Mouse (Mus musculus): ENCODE data around the gene Optn. TPM values are rescaled to one million over a fixed set of nuclear protein-coding genes. Genes with fewer than 3 reads are reported as not detected.
A peak's percentile ranks its signal among the peaks of the same experiment; 100 is the strongest.
"Not testable (repeated sequence)": the region's sequence is repeated elsewhere in the genome, so short reads cannot be mapped to it uniquely, and the experiment has no call there.

Optn gene
- polyA plus RNA-seq, 1 experiment from 2014 or later = 6.6 TPM

GRCm38 (mm10) chr2:5067951-5068350, 4.1 kb upstream of the Optn start:
- Histone ChIP-seq H3K27me3 (ENCODE audit: control insufficient read depth, insufficient read depth, low read length) (peaks cover 7% of the 10 kb centered on the region; the same call in 1 of the 2 replicates), H3K36me3 (ENCODE audit: control insufficient read depth, insufficient read depth, low read length) (no peaks in the 10 kb centered on the region), H3K4me3 (ENCODE audit: low read depth, low read length) (no peak overlapping the region), H3K4me1 (replicated peaks; ENCODE audit: control insufficient read depth, insufficient read depth, low read length) (no peaks in the 10 kb centered on the region; the same call in 1 of the 2 replicates), H3K9me3 (ENCODE audit: control insufficient read depth, low read length) (no peaks in the 10 kb centered on the region), H3K9ac (ENCODE audit: low read depth, low read length) (no peak overlapping the region), H3K27ac (ENCODE audit: low read depth, low read length) (no peak overlapping the region), H3K4me2 (replicated peaks; ENCODE audit: low read depth, low read length) (no peak overlapping the region)
- ATAC-seq (ENCODE audit: low FRiP score) (no peak), DNase-seq (ENCODE audit: low spot score) (no peak)
- WGBS = 86% methylated on average over 4 of the region's 4 CpGs

DNA sequence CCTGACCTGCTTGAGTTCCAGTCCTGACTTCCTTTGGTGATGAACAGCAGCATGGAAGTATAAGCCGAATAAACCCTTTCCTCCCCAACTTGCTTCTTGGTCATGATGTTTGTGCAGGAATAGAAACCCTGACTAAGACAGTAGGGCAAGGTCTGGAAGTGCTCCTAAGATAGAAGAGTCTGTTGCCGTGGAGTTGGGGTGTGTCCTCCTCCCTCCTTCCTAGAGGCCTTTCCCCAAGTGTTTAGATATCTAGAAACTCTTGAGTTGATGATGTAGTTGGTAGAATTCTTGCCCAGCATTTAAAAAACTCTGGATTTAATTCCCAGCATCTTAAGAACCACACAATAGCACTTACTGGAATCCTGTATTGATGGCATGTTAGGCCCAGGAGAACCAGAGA, 3.4 kb upstream of the Optn start:
- H3K36me3 ChIP-seq (ENCODE audit: control insufficient read depth, insufficient read depth, low read length); DNase-seq (ENCODE audit: low spot score); H3K27ac ChIP-seq (ENCODE audit: low read depth, low read length); H3K9me3 ChIP-seq (ENCODE audit: control insufficient read depth, low read length); H3K9ac ChIP-seq (ENCODE audit: low read depth, low read length); H3K4me3 ChIP-seq (ENCODE audit: low read depth, low read length); H3K4me1 ChIP-seq (replicated peaks; ENCODE audit: control insufficient read depth, insufficient read depth, low read length); H3K4me2 ChIP-seq (replicated peaks; ENCODE audit: low read depth, low read length); ATAC-seq (ENCODE audit: low FRiP score): not testable (repeated sequence)
- peaks cover 11% of the 10 kb centered on the region; the same call in 1 of the 2 replicates for H3K27me3 ChIP-seq (ENCODE audit: control insufficient read depth, insufficient read depth, low read length)
- WGBS = 87% methylated on average over 1 of the region's 2 CpGs

GRCm38 (mm10) chr2:5064247-5064646, 396 bp upstream of the Optn start:
- 34% methylated on average over 4 of the region's 4 CpGs for WGBS
- H3K9me3 ChIP-seq (ENCODE audit: control insufficient read depth, low read length) = no peaks in the 10 kb centered on the region
- H3K9ac ChIP-seq (ENCODE audit: low read depth, low read length) = no peak overlapping the region
- H3K27ac ChIP-seq (ENCODE audit: low read depth, low read length) = no peak overlapping the region
- ATAC-seq (ENCODE audit: low FRiP score) (peak; percentile 19), DNase-seq (ENCODE audit: low spot score) (no peak)
- H3K36me3 ChIP-seq (ENCODE audit: control insufficient read depth, insufficient read depth, low read length) = no peaks in the 10 kb centered on the region
- peak overlapping the region; percentile 54 for H3K4me3 ChIP-seq (ENCODE audit: low read depth, low read length)
- H3K27me3 ChIP-seq (ENCODE audit: control insufficient read depth, insufficient read depth, low read length) = peaks cover 15% of the 10 kb centered on the region; the same call in 1 of the 2 replicates
- H3K4me2 ChIP-seq (replicated peaks; ENCODE audit: low read depth, low read length) = peak overlapping the region; percentile 88
- no peaks in the 10 kb centered on the region; the same call in 1 of the 2 replicates for H3K4me1 ChIP-seq (replicated peaks; ENCODE audit: control insufficient read depth, insufficient read depth, low read length)

GRCm38 (mm10) chr2:5062496-5063298, 1.2 kb downstream of the Optn start:
- no peaks in the 10 kb centered on the region; the same call in 1 of the 2 replicates for H3K4me1 ChIP-seq (replicated peaks; ENCODE audit: control insufficient read depth, insufficient read depth, low read length)
- no peaks in the 10 kb centered on the region for H3K9me3 ChIP-seq (ENCODE audit: control insufficient read depth, low read length)
- H3K27ac ChIP-seq (ENCODE audit: low read depth, low read length) = no peak overlapping the region
- peaks cover 15% of the 10 kb centered on the region; the same call in 1 of the 2 replicates for H3K27me3 ChIP-seq (ENCODE audit: control insufficient read depth, insufficient read depth, low read length)
- DNase-seq (ENCODE audit: low spot score) (no peak), ATAC-seq (ENCODE audit: low FRiP score) (no peak)
- no peak overlapping the region for H3K4me3 ChIP-seq (ENCODE audit: low read depth, low read length)
- 54% methylated on average over 16 of the region's 16 CpGs for whole genome bisulfite sequencing
- H3K9ac ChIP-seq (ENCODE audit: low read depth, low read length) = no peak overlapping the region
- no peaks in the 10 kb centered on the region for H3K36me3 ChIP-seq (ENCODE audit: control insufficient read depth, insufficient read depth, low read length)
- peak overlapping the region; percentile 88; the same call in 1 of the 2 replicates for H3K4me2 ChIP-seq (replicated peaks; ENCODE audit: low read depth, low read length)

GRCm38 (mm10) chr2:5061133-5061708, 2.6 kb downstream of the Optn start:
- no peak overlapping the region for H3K27ac ChIP-seq (ENCODE audit: low read depth, low read length)
- ATAC-seq (ENCODE audit: low FRiP score) (no peak), DNase-seq (ENCODE audit: low spot score) (no peak)
- H3K27me3 ChIP-seq (ENCODE audit: control insufficient read depth, insufficient read depth, low read length) = peaks cover 15% of the 10 kb centered on the region; the same call in 1 of the 2 replicates
- no peak overlapping the region for H3K9ac ChIP-seq (ENCODE audit: low read depth, low read length)
- no peak overlapping the region for H3K4me2 ChIP-seq (replicated peaks; ENCODE audit: low read depth, low read length)
- no peaks in the 10 kb centered on the region; the same call in 1 of the 2 replicates for H3K4me1 ChIP-seq (replicated peaks; ENCODE audit: control insufficient read depth, insufficient read depth, low read length)
- H3K9me3 ChIP-seq (ENCODE audit: control insufficient read depth, low read length) = no peaks in the 10 kb centered on the region
- H3K4me3 ChIP-seq (ENCODE audit: low read depth, low read length) = no peak overlapping the region
- WGBS = 83% methylated on average over 8 of the region's 8 CpGs
- no peaks in the 10 kb centered on the region for H3K36me3 ChIP-seq (ENCODE audit: control insufficient read depth, insufficient read depth, low read length)

DNA sequence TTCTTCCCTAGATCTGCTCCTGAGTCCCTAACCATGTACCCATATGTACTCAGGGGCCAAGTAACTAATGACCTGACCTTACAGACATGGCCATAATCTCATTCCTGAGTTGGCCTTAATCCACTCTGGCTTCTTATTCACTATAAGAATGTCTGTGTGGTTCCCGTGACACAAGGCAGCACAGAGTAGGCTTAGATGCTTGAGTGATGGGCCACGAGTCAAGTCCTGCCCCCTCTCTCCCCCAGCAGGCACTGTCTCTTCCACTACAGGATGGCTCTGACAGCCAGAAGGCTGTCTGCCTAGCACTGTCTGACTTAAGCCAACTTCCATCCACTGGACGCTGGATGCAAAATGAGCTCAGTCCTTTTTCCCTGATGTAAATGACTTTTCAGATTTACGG, 3.9 kb downstream of the Optn start:
- Histone ChIP-seq H3K9ac (ENCODE audit: low read depth, low read length) (no peak overlapping the region), H3K4me2 (replicated peaks; ENCODE audit: low read depth, low read length) (no peak overlapping the region), H3K36me3 (ENCODE audit: control insufficient read depth, insufficient read depth, low read length) (no peaks in the 10 kb centered on the region), H3K27me3 (ENCODE audit: control insufficient read depth, insufficient read depth, low read length) (peaks cover 15% of the 10 kb centered on the region; the same call in 1 of the 2 replicates), H3K4me3 (ENCODE audit: low read depth, low read length) (no peak overlapping the region), H3K4me1 (replicated peaks; ENCODE audit: control insufficient read depth, insufficient read depth, low read length) (no peaks in the 10 kb centered on the region; the same call in 1 of the 2 replicates), H3K9me3 (ENCODE audit: control insufficient read depth, low read length) (no peaks in the 10 kb centered on the region), H3K27ac (ENCODE audit: low read depth, low read length) (no peak overlapping the region)
- WGBS = 84% methylated on average over 4 of the region's 4 CpGs
- ATAC-seq (ENCODE audit: low FRiP score) (no peak), DNase-seq (ENCODE audit: low spot score) (no peak)

DNA sequence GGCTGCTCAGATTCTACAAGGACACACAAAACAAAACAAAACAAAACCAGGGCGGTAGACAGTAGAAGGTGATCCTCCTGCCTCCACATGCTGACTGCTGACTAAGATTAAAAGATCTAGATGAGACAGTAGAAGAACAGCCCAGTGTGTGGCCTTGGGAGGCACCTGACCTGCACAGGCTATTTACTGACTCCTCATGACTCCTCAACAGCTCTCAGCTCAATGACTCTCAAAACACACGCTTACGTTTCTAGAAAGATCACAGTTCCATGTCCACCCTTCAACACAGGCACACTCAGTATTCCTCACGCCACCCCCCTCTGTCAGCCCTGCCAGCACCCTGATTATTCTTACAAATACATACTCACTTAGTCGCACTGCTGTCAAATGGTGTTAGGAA, 5.4 kb downstream of the Optn start:
- H3K4me2 ChIP-seq (replicated peaks; ENCODE audit: low read depth, low read length) = no peak overlapping the region
- H3K4me3 ChIP-seq (ENCODE audit: low read depth, low read length) = no peak overlapping the region
- H3K4me1 ChIP-seq (replicated peaks; ENCODE audit: control insufficient read depth, insufficient read depth, low read length) = no peaks in the 10 kb centered on the region
- DNase-seq (ENCODE audit: low spot score) = no peak
- no peak overlapping the region for H3K9ac ChIP-seq (ENCODE audit: low read depth, low read length)
- 85% methylated on average over 5 of the region's 5 CpGs for WGBS
- no peaks in the 10 kb centered on the region for H3K9me3 ChIP-seq (ENCODE audit: control insufficient read depth, low read length)
- no peak overlapping the region for H3K27ac ChIP-seq (ENCODE audit: low read depth, low read length)
- H3K36me3 ChIP-seq (ENCODE audit: control insufficient read depth, insufficient read depth, low read length) = no peaks in the 10 kb centered on the region
- ATAC-seq (ENCODE audit: low FRiP score) = no peak
- peaks cover 12% of the 10 kb centered on the region; the same call in 1 of the 2 replicates for H3K27me3 ChIP-seq (ENCODE audit: control insufficient read depth, insufficient read depth, low read length)

GRCm38 (mm10) chr2:5050562-5050961, 13.3 kb downstream of the Optn start:
- Histone ChIP-seq H3K27me3 (ENCODE audit: control insufficient read depth, insufficient read depth, low read length) (no peaks in the 10 kb centered on the region), H3K36me3 (ENCODE audit: control insufficient read depth, insufficient read depth, low read length) (no peaks in the 10 kb centered on the region), H3K4me1 (replicated peaks; ENCODE audit: control insufficient read depth, insufficient read depth, low read length) (no peaks in the 10 kb centered on the region), H3K9me3 (ENCODE audit: control insufficient read depth, low read length) (no peaks in the 10 kb centered on the region), H3K4me3 (ENCODE audit: low read depth, low read length) (no peak overlapping the region), H3K9ac (ENCODE audit: low read depth, low read length) (no peak overlapping the region), H3K4me2 (replicated peaks; ENCODE audit: low read depth, low read length) (no peak overlapping the region), H3K27ac (ENCODE audit: low read depth, low read length) (no peak overlapping the region)
- no peak for ATAC-seq (ENCODE audit: low FRiP score)
- 93% methylated on average over 2 of the region's 2 CpGs for WGBS
- DNase-seq (ENCODE audit: low spot score) = no peak
